Mouse (Mus musculus) kidney, embryonic 16.5 days (tissue): ENCODE results near the gene Gm10715. TPM values are rescaled to one million over a fixed set of nuclear protein-coding genes. Genes with fewer than 3 reads are reported as not detected.
A peak's percentile ranks its signal among the peaks of the same experiment; 100 is the strongest.
"Not testable (repeated sequence)": the region's sequence is repeated elsewhere in the genome, so short reads cannot be mapped to it uniquely, and the experiment has no call there.

Experiments used
- ATAC-seq: fragments of 200-750 bp; cut with Nextera tagmentation; 2 replicates; pipeline ENCODE4 v1.8.0; 2017; ENCODE audit warnings: moderate TSS enrichment; ENCODE audit not compliant: low FRiP score, low TSS enrichment
- H3K27ac ChIP-seq: fragments of 300-500 bp; sonication (generic); 2 replicates; pipeline ENCODE4 v1.5.1; 2014; ENCODE audit warnings: low read length
- H3K27me3 ChIP-seq: fragments of 300-500 bp; sonication (generic); 2 replicates; pipeline ENCODE4 v1.6.1; 2014; ENCODE audit warnings: low read length, control low read depth, mixed read lengths; ENCODE audit not compliant: insufficient read depth
- H3K36me3 ChIP-seq: fragments of 300-500 bp; sonication (generic); 2 replicates; pipeline ENCODE4 v1.6.1; 2014; ENCODE audit warnings: low read length, control low read depth, mixed read lengths; ENCODE audit not compliant: insufficient read depth
- H3K4me1 ChIP-seq: fragments of 300-500 bp; sonication (generic); 2 replicates; pipeline ENCODE4 v1.6.1; 2014; ENCODE audit warnings: low read length, control low read depth, mixed read lengths; ENCODE audit not compliant: insufficient read depth
- H3K4me2 ChIP-seq: fragments of 300-500 bp; sonication (generic); replicated peaks from 2 replicates; pipeline ENCODE4 v1.6.1; 2014; ENCODE audit warnings: low read depth, low read length
- H3K4me3 ChIP-seq: fragments of 300-500 bp; sonication (generic); 2 replicates; pipeline ENCODE4 v1.5.1; 2014; ENCODE audit warnings: mild to moderate bottlenecking, low read length
- H3K9ac ChIP-seq: fragments of 300-500 bp; sonication (generic); replicated peaks from 2 replicates; pipeline ENCODE4 v1.6.1; 2014; ENCODE audit warnings: low read length
- H3K9me3 ChIP-seq: fragments of 300-500 bp; sonication (generic); 2 replicates; pipeline ENCODE4 v1.6.1; 2016; ENCODE audit warnings: low read length, control low read depth
- WGBS: fragments of 180-500 bp; shearing (Covaris S2); extraction: QIAGEN DNeasy Blood & Tissue Kit; methylation state at CpG from one replicate; pipeline ENCODE4 v1.1.7; 2014; 5-methylcytosine and 5-hydroxymethylcytosine counted together
- polyA plus RNA-seq: library from polyadenylated mRNA; unstranded; fragments of >200 nt; fragmentation: Nextera tagmentation; extraction: Ambion mirVana; gene quantifications from 2 replicates; pipeline ENCODE4 v1.2.1, GENCODE M21; 2015

Gm10715 gene
- polyA plus RNA-seq, 1 experiment from 2014 or later: not detected

GRCm38 (mm10) chr9:3012733-3013279 lies 23.9 kb upstream of the Gm10715 start, which contains the start of gene Gm10721:
Gene Gm10721, plus strand, starts transcription at chr9:3013140.
- not testable (repeated sequence) for H3K4me1 ChIP-seq, H3K27ac ChIP-seq, H3K4me2 ChIP-seq, H3K9me3 ChIP-seq, H3K9ac ChIP-seq, H3K27me3 ChIP-seq, H3K36me3 ChIP-seq, H3K4me3 ChIP-seq
- WGBS: no CpG with 5 or more reads among the region's 11 CpGs
- ATAC-seq: peak; percentile 76; the same call in 1 of the 2 replicates

- not testable (repeated sequence) for H3K27me3 ChIP-seq, H3K9ac ChIP-seq, H3K27ac ChIP-seq, H3K4me2 ChIP-seq, H3K4me3 ChIP-seq, H3K9me3 ChIP-seq, H3K36me3 ChIP-seq, ATAC-seq, H3K4me1 ChIP-seq
- 64% methylated on average over 4 of the region's 9 CpGs for WGBS
Observed at GRCm38 (mm10) chr9:3015354-3015753, 21.3 kb upstream of the Gm10715 start, which contains the start of gene Gm10720. Gene Gm10720, plus strand, starts transcription at chr9:3015654.

DNA sequence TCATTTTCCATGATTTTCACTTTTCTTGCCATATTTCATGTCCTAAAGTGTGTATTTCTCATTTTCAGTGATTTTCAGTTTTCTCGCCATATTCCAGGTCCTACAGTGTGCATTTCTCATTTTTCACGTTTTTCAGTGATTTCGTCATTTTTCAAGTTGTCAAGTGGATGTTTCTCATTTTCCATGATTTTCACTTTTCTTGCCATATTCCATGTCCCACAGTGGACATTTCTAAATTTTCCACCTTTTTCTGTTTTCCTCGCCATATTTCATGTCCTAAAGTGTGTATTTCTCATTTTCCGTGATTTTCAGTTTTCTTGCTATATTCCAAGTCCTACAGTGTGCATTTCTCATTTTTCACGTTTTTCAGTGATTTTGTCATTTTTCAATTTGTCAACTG lies 20.8 kb upstream of the Gm10715 start:
- 70% methylated on average over 4 of the region's 6 CpGs for WGBS
- not testable (repeated sequence) for ATAC-seq, H3K4me2 ChIP-seq

DNA sequence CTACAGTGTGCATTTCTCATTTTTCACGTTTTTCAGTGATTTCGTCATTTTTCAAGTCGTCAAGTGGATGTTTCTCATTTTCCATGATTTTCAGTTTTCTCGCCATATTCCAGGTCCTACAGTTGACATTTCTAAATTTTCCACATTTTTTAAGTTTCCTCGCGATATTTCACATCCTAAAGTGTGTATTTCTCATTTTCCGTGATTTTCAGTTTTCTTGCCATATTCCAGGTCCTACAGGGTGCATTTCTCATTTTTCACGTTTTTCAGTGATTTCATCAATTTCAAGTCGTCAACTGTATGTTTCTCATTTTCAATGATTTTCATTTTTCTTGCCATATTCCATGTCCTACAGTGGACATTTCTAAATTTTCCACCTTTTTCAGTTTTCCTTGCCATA lies 19.6 kb upstream of the Gm10715 start, which contains the start of gene Gm10719:
Gene Gm10719 (plus strand): TSS at position 301 of the 400 bp plus-strand sequence.
- not testable (repeated sequence) for H3K4me2 ChIP-seq, H3K36me3 ChIP-seq, H3K4me3 ChIP-seq, H3K27me3 ChIP-seq, ATAC-seq, H3K9me3 ChIP-seq, H3K4me1 ChIP-seq, H3K27ac ChIP-seq, H3K9ac ChIP-seq
- WGBS: 71% methylated on average over 1 of the region's 9 CpGs

More for the DNA sequence above, 20.8 kb upstream of the Gm10715 start:
- H3K27me3 ChIP-seq, H3K36me3 ChIP-seq, H3K4me1 ChIP-seq, H3K9ac ChIP-seq, H3K27ac ChIP-seq, H3K9me3 ChIP-seq, H3K4me3 ChIP-seq: not testable (repeated sequence)

- H3K4me3 ChIP-seq, H3K4me1 ChIP-seq, H3K27ac ChIP-seq, ATAC-seq, H3K27me3 ChIP-seq, H3K9me3 ChIP-seq, H3K9ac ChIP-seq, H3K4me2 ChIP-seq, H3K36me3 ChIP-seq: not testable (repeated sequence)
- 68% methylated on average over 9 of the region's 9 CpGs for WGBS
Observed at GRCm38 (mm10) chr9:3018944-3019343, 17.7 kb upstream of the Gm10715 start.

DNA sequence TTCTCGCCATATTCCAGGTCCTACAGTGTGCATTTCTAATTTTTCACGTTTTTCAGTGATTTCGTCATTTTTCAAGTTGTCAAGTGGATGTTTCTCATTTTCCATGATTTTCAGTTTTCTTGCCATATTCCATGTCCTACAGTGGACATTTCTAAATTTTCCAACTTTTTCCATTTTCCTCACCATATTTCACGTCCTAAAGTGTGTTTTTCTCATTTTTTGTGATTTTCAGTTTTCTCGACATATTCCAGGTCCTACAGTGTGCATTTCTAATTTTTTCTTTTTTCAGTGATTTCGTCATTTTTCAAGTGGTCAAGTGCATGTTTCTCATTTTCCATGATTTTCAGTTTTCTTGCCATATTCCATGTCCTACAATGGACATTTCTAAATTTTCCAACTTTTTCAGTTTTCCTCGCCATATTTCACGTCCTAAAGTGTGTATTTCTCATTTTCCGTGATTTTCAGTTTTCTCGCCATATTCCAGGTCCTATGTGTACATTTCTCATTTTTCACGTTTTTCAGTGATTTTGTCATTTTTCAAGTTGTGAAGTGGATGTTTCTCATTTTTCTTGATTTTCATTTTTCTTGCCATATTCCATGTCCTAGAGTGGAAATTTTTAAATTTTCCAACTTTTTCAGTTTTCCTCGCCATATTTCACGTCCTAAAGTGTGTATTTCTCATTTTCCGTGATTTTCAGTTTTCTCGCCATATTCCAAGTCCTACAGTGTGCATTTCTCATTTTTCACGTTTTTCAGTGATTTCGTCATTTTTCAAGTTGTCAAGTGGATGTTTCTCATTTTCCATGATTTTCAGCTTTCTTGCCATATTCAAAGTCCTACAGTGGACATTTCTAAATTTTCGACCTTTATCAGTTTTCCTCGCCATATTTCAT lies 16.6 kb upstream of the Gm10715 start:
- H3K36me3 ChIP-seq, H3K4me1 ChIP-seq, H3K27ac ChIP-seq, H3K4me2 ChIP-seq, H3K9ac ChIP-seq, H3K27me3 ChIP-seq, H3K9me3 ChIP-seq, H3K4me3 ChIP-seq: not testable (repeated sequence)
- WGBS: 75% methylated on average over 11 of the region's 19 CpGs
- ATAC-seq: peak; percentile 73; the same call in 1 of the 2 replicates

DNA sequence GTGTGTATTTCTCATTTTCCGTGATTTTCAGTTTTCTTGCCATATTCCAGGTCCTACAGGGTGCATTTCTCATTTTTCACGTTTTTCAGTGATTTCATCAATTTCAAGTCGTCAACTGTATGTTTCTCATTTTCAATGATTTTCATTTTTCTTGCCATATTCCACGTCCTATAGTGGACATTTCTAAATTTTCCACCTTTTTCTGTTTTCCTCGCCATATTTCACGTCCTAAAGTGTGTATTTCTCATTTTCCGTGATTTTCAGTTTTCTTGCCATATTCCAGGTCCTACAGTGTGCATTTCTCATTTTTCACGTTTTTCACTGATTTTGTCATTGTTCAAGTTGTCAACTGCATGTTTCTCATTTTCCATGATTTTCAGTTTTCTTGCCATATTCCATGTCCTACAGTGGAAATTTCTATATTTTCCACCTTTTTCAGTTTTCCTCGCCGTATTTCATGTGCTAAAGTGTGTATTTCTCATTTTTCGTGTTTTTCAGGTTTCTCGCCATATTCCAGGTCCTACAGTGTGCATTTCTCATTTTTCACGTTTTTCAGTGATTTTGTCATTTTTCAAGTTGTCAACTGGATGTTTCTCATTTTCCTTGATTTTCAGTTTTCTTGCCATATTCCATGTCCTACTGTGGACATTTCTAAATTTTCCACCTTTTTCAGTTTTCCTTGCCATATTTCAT lies 14.2 kb upstream of the Gm10715 start:
- not testable (repeated sequence) for H3K27ac ChIP-seq, H3K36me3 ChIP-seq, H3K27me3 ChIP-seq, H3K4me3 ChIP-seq, H3K9me3 ChIP-seq, H3K4me1 ChIP-seq, ATAC-seq, H3K9ac ChIP-seq, H3K4me2 ChIP-seq
- WGBS: 70% methylated on average over 9 of the region's 13 CpGs

DNA sequence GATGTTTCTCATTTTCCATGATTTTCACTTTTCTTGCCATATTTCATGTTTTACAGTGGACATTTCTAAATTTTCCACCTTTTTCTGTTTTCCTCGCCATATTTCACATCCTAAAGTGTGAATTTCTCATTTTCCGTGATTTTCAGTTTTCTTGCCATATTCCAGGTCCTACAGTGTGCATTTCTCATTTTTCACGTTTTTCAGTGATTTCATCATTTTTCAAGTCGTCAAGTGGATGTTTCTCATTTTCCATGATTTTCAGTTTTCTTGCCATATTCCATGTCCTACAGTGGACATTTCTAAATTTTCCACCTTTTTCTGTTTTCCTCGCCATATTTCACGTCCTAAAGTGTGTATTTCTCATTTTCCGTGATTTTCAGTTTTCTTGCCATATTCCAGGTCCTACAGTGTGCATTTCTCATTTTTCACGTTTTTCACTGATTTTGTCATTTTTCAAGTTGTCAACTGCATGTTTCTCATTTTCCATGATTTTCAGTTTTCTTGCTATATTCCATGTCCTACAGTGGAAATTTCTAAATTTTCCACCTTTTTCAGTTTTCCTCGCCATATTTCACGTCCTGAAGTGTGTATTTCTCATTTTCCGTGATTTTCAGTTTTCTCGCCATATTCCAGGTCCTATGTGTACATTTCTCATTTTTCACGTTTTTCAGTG lies 13.2 kb upstream of the Gm10715 start, which contains the start of gene Gm10718:
Gene Gm10718 (plus strand): TSS at position 236 of the 673 bp plus-strand sequence.
- H3K4me3 ChIP-seq, H3K27ac ChIP-seq, H3K9me3 ChIP-seq, H3K4me1 ChIP-seq, H3K36me3 ChIP-seq, ATAC-seq, H3K4me2 ChIP-seq, H3K9ac ChIP-seq, H3K27me3 ChIP-seq: not testable (repeated sequence)
- 77% methylated on average over 9 of the region's 13 CpGs for WGBS

DNA sequence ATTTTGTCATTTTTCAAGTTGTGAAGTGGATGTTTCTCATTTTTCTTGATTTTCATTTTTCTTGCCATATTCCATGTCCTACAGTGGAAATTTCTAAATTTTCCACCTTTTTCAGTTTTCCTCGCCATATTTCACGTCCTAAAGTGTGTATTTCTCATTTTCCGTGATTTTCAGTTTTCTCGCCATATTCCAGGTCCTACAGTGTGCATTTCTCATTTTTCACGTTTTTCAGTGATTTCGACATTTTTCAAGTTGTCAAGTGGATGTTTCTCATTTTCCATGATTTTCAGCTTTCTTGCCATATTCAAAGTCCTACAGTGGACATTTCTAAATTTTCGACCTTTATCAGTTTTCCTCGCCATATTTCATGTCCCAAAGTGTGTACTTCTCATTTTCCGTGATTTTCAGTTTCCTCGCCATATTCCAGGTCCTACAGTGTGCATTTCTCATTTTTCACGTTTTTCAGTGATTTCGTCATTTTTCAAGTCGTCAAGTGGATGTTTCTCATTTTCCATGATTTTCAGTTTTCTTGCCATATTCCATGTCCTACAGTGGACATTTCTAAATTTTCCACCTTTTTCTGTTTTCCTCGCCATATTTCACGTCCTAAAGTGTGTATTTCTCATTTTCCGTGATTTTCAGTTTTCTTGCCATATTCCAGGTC lies 12.6 kb upstream of the Gm10715 start:
- H3K4me1 ChIP-seq, ATAC-seq, H3K9me3 ChIP-seq, H3K27ac ChIP-seq, H3K4me2 ChIP-seq, H3K36me3 ChIP-seq, H3K9ac ChIP-seq, H3K4me3 ChIP-seq, H3K27me3 ChIP-seq: not testable (repeated sequence)
- WGBS: 66% methylated on average over 14 of the region's 16 CpGs
